Mouse (Mus musculus): ENCODE measurements around the gene Cnep1r1. TPM values are rescaled to one million over a fixed set of nuclear protein-coding genes. Genes with fewer than 3 reads are reported as not detected.

Gene Cnep1r1
- polyA plus RNA-seq, 1 experiment: 11.5 TPM

- DNase-seq (ENCODE audit: low read depth, low spot score): no peak
- 82% methylated on average over 8 of the region's 8 CpGs for WGBS
These were observed 58.7 kb downstream of the Cnep1r1 start for GRCm38 (mm10) chr8:88177291-88177690.

DNA sequence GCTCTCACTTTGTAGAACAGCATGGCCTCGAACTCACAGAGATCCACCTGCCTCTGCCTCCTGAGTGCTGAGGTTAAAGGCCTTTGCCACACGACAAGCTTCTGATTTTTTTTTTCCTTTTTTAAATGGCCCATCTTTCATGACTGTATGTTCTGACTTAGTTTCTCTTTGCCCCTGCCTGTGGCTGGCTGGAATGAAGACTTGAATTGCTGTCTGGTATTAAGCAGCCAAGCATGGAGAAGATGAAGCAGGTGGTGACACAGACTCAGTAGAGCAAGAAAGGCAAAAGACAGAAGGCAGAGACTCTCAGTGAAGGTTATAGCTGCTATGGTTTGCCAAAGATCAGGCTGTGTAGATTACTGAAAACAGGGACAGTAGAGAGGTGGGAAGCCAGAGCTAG lies 64.6 kb downstream of the Cnep1r1 start:
- DNase-seq (ENCODE audit: low read depth, low spot score): no peak
- 73% methylated on average over 2 of the region's 2 CpGs for WGBS

Other genes with a start within 250 kb of the Cnep1r1 start
- 2.1 and 2.4 TPM in 2 replicates for gene Zfp423, start 159.2 kb upstream of the Cnep1r1 start, polyA plus RNA-seq (2012; rRNA removed)
- 10.4 and 11.8 TPM in 2 replicates for gene Heatr3, start 19.1 kb downstream of the Cnep1r1 start, polyA plus RNA-seq (2012; rRNA removed)
- 10.8 and 22.0 TPM in 2 replicates for gene Tent4b, start 80.4 kb downstream of the Cnep1r1 start, polyA plus RNA-seq (2012; rRNA removed)
- 6.7 and 13.4 TPM in 2 replicates for gene Adcy7, start 153.6 kb downstream of the Cnep1r1 start, polyA plus RNA-seq (2012; rRNA removed)
- gene Brd7, start 243.4 kb downstream of the Cnep1r1 start, polyA plus RNA-seq (2012; rRNA removed): 25.2 and 27.9 TPM in 2 replicates

Measured in large intestine, adult 2 months (tissue).